Mouse (Mus musculus) thymus, adult 2 months (tissue): ENCODE measurements around the gene Cpm.

Experiments used
- CTCF ChIP-seq: fragments of 200-500 bp; IDR thresholded peaks from 2 replicates; pipeline ENCODE4 v1.5.1; 2012; ENCODE audit warnings: mild to moderate bottlenecking, control low read depth, low read length, moderate library complexity, borderline replicate concordance; ENCODE audit not compliant: control insufficient read depth, poor library complexity, insufficient read depth; ENCODE audit errors: extremely low read depth
- POLR2A ChIP-seq: fragments of 200-500 bp; IDR thresholded peaks from 2 replicates; pipeline ENCODE4 v1.6.1; 2012; ENCODE audit warnings: mild to moderate bottlenecking, low read length, control low read depth, moderate library complexity; ENCODE audit not compliant: control insufficient read depth, poor library complexity, insufficient read depth; ENCODE audit errors: extremely low read depth

DNA sequence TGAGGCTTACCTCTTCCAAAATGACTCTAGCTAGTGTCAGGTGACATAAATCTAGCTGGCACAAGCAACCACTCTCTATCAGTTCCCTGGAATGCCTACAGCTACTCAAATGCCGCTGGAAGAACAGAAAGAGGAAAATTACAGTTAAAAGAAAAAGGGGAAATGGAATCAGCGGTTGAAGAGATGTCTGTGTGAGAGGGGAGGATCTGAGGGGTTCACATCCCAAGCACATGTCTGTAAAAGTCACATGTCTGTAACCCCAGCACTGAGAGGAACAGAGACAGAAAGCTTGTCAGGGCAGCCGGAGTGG is 47.6 kb upstream of the Cpm start:
- TF ChIP-seq CTCF (no peak), POLR2A (no peak)
